Mouse (Mus musculus) cortical plate, adult 2 months (tissue): Measurements from ENCODE around the gene Smg6. TPM values are rescaled to one million over a fixed set of nuclear protein-coding genes. Genes with fewer than 3 reads are reported as not detected.
A peak's percentile ranks its signal among the peaks of the same experiment; 100 is the strongest.

Experiments used
- H3K27ac ChIP-seq: fragments of 200-500 bp; 2 replicates; pipeline ENCODE4 v1.5.1; 2012; ENCODE audit warnings: low read length, control low read depth, inconsistent platforms; ENCODE audit not compliant: insufficient read depth
- H3K4me1 ChIP-seq: fragments of 200-500 bp; 2 replicates; pipeline ENCODE4 v1.6.1; 2011; ENCODE audit warnings: low read length; ENCODE audit not compliant: control insufficient read depth, insufficient read depth
- H3K4me3 ChIP-seq: fragments of 200-500 bp; 2 replicates; pipeline ENCODE4 v1.5.1; 2011; ENCODE audit warnings: mild to moderate bottlenecking, low read length, control low read depth; ENCODE audit not compliant: insufficient read depth
- CTCF ChIP-seq: fragments of 200-500 bp; IDR thresholded peaks from 2 replicates; pipeline ENCODE4 v1.5.1; 2011; ENCODE audit warnings: mild to moderate bottlenecking, control low read depth, low read length; ENCODE audit not compliant: insufficient read depth; ENCODE audit errors: extremely low read depth
- POLR2A ChIP-seq: fragments of 200-500 bp; IDR thresholded peaks from 2 replicates; pipeline ENCODE4 v1.6.1; 2011; ENCODE audit warnings: mild to moderate bottlenecking, low read length, control low read depth; ENCODE audit not compliant: insufficient read depth; ENCODE audit errors: extremely low read depth
- polyA plus RNA-seq: library from polyadenylated mRNA; depleted of rRNA; stranded (reverse); fragments of >200 nt; gene quantifications from 2 replicates; pipeline ENCODE4 v1.2.3, GENCODE M21; 2012

Gene Smg6
- polyA plus RNA-seq, 1 experiment = 26.9 TPM

DNA sequence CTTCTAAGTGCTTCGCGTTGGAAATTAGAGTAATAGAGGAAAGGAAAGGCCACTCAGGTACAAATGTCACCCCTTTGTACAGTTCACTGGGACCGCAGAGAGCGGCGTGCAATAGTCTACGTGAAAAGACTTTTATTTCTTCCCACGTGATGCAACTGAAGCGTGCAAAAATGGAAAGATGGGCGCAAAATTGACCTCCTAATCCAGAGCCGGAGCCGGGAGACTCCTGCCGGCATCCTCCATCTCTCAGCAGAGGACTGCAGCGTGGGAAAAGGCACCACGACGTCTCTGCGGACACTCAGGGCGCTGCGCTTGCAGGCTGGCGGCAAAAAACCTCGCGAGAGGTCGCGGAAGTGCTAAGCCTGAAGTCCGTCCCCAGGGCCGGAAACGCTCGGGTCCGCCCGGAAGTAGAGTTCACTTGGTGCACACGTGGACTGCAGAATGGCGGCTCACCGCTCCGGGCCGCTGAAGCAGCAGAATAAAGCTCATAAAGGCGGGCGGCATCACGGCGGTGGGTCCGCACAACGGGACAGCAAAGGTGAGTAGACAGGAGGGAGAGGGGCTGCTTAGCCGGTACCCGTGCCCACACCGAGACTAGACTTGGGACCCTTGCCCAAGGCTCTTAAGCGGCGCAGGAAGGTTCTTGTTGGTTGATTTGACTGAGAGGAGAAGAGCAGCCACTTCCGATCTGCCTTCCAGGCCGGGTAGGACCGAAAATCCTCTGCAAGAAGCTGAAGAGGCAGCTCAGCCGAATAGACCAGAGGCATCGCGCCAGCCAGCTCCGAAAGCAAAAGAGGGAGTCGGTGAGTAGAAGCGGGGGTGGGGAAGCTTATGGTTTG lies 27.7 kb upstream of the Smg6 start, which contains the start of gene Tsr1:
Tsr1 (plus strand) TSS at position 394 of the 839 bp plus-strand sequence.
- Histone ChIP-seq H3K4me3 (peak within 1 kb of the TSS; percentile 97), H3K27ac (peak within 1 kb of the TSS; percentile 93), H3K4me1 (peaks cover 3% of the 10 kb centered on the region; the same call in 1 of the 2 replicates)
- peak; percentile 87 for TF ChIP-seq POLR2A
- TF ChIP-seq CTCF = no peak

- H3K4me3 ChIP-seq = peak overlapping the region; percentile 97
- no peak for TF ChIP-seq CTCF
- TF ChIP-seq POLR2A = no peak
- peaks cover 3% of the 10 kb centered on the region; the same call in 1 of the 2 replicates for H3K4me1 ChIP-seq
- no peak overlapping the region for H3K27ac ChIP-seq
Observed at GRCm38 (mm10) chr11:74898517-74898827, 27.2 kb upstream of the Smg6 start.

GRCm38 (mm10) chr11:74901555-74901954 lies 24.1 kb upstream of the Smg6 start:
- Histone ChIP-seq H3K4me3 (no peak overlapping the region), H3K27ac (no peak overlapping the region), H3K4me1 (0 out of 2 replicates have a peak, but pooled peaks cover 1% of the 10 kb centered on the region)
- TF ChIP-seq CTCF = no peak
- no peak for TF ChIP-seq POLR2A

DNA sequence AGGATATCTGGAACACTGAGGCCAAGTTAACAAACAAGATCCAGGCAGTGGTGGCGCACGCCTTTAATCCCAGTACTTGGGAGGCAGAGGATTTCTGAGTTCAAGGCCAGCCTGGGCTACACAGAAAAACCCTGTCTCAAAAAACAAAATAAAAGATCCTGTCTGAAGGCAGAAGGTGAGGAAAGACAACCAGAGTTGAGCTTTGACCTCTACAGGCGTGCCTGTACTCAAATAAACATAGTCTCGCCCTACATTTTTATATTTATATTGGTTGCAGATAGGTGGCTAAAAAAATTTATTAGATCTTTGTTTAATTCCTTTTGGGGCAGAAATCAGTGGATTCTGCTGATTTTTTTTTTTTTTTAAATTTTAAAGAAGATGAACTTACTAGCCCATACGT lies 23.2 kb upstream of the Smg6 start:
- 0 out of 2 replicates have a peak, but pooled peaks cover 1% of the 10 kb centered on the region for H3K4me1 ChIP-seq
- no peak overlapping the region for H3K4me3 ChIP-seq
- no peak overlapping the region for H3K27ac ChIP-seq
- TF ChIP-seq CTCF (no peak), POLR2A (no peak)

DNA sequence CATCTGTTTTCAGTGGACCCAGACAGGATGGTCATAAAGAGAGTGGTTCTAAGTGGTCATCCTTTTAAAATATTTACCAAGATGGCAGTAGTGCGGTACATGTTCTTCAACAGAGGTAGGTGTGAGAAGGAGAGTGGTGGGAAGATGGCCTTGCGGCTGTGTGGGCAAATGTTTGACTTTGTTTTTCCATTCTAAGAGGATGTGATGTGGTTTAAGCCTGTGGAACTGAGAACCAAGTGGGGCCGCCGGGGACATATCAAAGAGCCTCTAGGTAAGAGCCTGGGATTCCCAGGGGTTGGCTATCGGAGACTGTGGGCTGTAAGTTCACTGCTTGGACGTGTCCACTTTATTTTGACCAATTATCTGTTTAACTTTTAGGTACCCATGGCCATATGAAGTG lies 17.8 kb upstream of the Smg6 start:
- Histone ChIP-seq H3K4me3 (no peak overlapping the region), H3K27ac (no peak overlapping the region), H3K4me1 (no peaks in the 10 kb centered on the region)
- no peak for TF ChIP-seq CTCF
- no peak for TF ChIP-seq POLR2A

DNA sequence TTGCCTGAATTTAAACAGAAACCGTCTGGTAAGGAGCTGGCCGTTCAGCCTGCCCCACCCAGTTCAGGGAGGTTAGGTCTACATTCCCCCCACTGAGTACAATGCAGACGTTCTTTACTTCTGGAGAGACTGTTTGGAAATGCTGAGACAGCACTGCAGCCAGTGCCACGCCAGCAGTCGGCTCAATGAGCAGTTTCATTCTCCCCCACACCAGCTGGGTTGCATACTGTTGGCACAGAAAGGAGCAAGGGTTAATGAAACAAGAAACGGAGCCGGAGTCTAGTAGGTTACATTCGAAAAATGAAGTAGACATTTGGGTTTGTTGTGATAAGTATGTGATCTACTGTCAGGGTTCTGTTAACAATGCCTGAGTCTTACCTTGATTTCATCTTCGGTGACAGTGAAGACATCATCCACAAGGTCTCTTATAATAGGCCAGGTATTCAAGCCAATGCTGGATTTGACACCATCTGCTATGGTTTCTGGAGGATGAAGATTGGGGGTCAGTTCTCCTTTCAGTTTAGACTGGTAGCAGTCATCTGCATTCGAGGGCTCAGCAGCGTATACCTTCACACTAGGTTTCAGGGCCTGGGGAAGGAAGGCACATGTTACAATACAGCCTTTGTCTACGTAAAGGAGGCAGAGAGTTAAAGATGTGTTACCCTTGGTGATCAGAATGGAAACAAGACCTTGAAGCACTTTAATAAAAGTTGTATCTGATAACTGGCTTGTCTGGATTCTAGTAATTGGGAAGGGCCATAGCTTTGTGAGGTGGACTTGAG lies 16.8 kb upstream of the Smg6 start:
- TF ChIP-seq POLR2A (no peak), CTCF (no peak)
- Histone ChIP-seq H3K4me3 (no peak overlapping the region), H3K27ac (no peak overlapping the region), H3K4me1 (no peaks in the 10 kb centered on the region)

- no peaks in the 10 kb centered on the region for H3K4me1 ChIP-seq
- TF ChIP-seq CTCF = no peak
- TF ChIP-seq POLR2A = no peak
Observed at GRCm38 (mm10) chr11:74909978-74910377, 15.6 kb upstream of the Smg6 start.

GRCm38 (mm10) chr11:74912492-74912891 lies 13.1 kb upstream of the Smg6 start:
- H3K4me3 ChIP-seq = no peak overlapping the region
- no peak overlapping the region for H3K27ac ChIP-seq
- no peaks in the 10 kb centered on the region; the same call in 1 of the 2 replicates for H3K4me1 ChIP-seq
- TF ChIP-seq POLR2A = no peak
- no peak for TF ChIP-seq CTCF

More at GRCm38 (mm10) chr11:74909978-74910377, 15.6 kb upstream of the Smg6 start:
- no peak overlapping the region for H3K4me3 ChIP-seq
- no peak overlapping the region for H3K27ac ChIP-seq

- no peak overlapping the region for H3K27ac ChIP-seq
- TF ChIP-seq POLR2A (no peak), CTCF (no peak)
- H3K4me1 ChIP-seq = peaks cover 2% of the 10 kb centered on the region; the same call in 1 of the 2 replicates
- no peak overlapping the region for H3K4me3 ChIP-seq
Observed at GRCm38 (mm10) chr11:74919249-74919648, 6.4 kb upstream of the Smg6 start.

GRCm38 (mm10) chr11:74924149-74924548 lies 1.5 kb upstream of the Smg6 start:
- 0 out of 2 replicates have a peak, but pooled peaks have one; percentile 5 for TF ChIP-seq CTCF
- TF ChIP-seq POLR2A = no peak
- Histone ChIP-seq H3K4me3 (peak overlapping the region; percentile 11; the same call in 1 of the 2 replicates), H3K4me1 (peaks cover 4% of the 10 kb centered on the region; the same call in 1 of the 2 replicates), H3K27ac (no peak overlapping the region)
